Mouse (Mus musculus): ENCODE results near the gene Vdac2.

DNA sequence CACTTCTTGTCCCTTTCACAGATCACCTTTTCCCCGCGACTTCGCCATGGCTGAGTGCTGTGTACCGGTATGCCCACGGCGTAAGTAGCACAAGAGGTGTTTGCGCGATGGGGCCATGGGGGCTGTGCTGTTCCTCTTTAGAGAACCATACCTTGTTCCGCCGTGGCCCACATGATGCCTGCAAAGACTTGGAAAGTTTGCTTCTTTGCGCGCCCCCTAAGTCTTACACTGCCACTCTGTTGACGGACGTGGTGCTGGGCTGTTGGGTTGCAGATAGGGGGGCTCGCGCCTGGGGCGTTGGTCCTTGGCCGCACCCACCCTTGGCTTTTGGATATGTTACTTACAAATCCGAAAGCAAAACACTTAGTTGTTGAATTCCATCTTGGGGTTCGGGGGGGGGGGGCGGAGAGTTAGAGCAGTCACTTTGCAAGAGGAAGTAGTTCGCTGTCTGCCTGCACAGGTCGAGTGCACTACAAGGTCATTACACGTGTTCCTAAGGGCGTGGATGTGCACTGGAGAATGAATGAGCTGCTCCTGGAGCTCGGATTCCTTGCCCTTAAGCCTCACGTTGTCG is 6.9 kb downstream of the Vdac2 start:
- TF ChIP-seq POLR2A (IDR thresholded peaks at IDR 0.05; ENCODE audit: insufficient read depth, low read length) = no peak
- no peak for TF ChIP-seq CTCF (IDR thresholded peaks at IDR 0.05; ENCODE audit: low read depth, low read length)
- no peak for TF ChIP-seq EP300 (IDR thresholded peaks at IDR 0.05; ENCODE audit: insufficient read depth, low read depth, low read length)

All from ES-Bruce4 (cell line).